Mouse (Mus musculus) ovary, postnatal 36 days (tissue): Measurements from ENCODE around the gene Esyt3.

Experiments
- DNase-seq: peaks from one replicate; pipeline ENCODE4 v3.0.0; 2022; ENCODE audit warnings: low spot score, mixed read lengths

The Esyt3 gene

GRCm38 (mm10) chr9:99354796-99355195, 3.6 kb downstream of the Esyt3 start:
- DNase-seq = no peak

GRCm38 (mm10) chr9:99353390-99353789, 5.0 kb downstream of the Esyt3 start:
- no peak for DNase-seq

GRCm38 (mm10) chr9:99352964-99353363, 5.4 kb downstream of the Esyt3 start:
- no peak for DNase-seq

GRCm38 (mm10) chr9:99345351-99345792, 13.0 kb downstream of the Esyt3 start:
- peak; percentile 25 for DNase-seq

- no peak for DNase-seq
These were observed 16.8 kb downstream of the Esyt3 start for GRCm38 (mm10) chr9:99341600-99341999.

GRCm38 (mm10) chr9:99340126-99340525, 18.2 kb downstream of the Esyt3 start:
- DNase-seq = peak; percentile 45

GRCm38 (mm10) chr9:99339182-99339581, 19.2 kb downstream of the Esyt3 start:
- no peak for DNase-seq

- DNase-seq = no peak
These were observed 20.1 kb downstream of the Esyt3 start for GRCm38 (mm10) chr9:99338293-99338692.

GRCm38 (mm10) chr9:99336538-99336937, 21.8 kb downstream of the Esyt3 start:
- no peak for DNase-seq

- DNase-seq = no peak
These were observed 31.5 kb downstream of the Esyt3 start for GRCm38 (mm10) chr9:99326881-99327280.

- no peak for DNase-seq
These were observed 32.4 kb downstream of the Esyt3 start for GRCm38 (mm10) chr9:99325961-99326360.

- DNase-seq = no peak
These were observed 33.0 kb downstream of the Esyt3 start for GRCm38 (mm10) chr9:99325208-99325929.

GRCm38 (mm10) chr9:99320006-99320405, 38.4 kb downstream of the Esyt3 start:
- no peak for DNase-seq

GRCm38 (mm10) chr9:99319343-99319951, 38.9 kb downstream of the Esyt3 start:
- DNase-seq = no peak

GRCm38 (mm10) chr9:99306226-99306625, 52.1 kb downstream of the Esyt3 start:
- no peak for DNase-seq

- DNase-seq = no peak
These were observed 54.1 kb downstream of the Esyt3 start for GRCm38 (mm10) chr9:99304296-99304695.
